Mouse (Mus musculus) kidney, embryonic 16.5 days (tissue): ENCODE measurements around the gene Fis1. TPM values are rescaled to one million over a fixed set of nuclear protein-coding genes. Genes with fewer than 3 reads are reported as not detected.
"Not testable (repeated sequence)": the region's sequence is repeated elsewhere in the genome, so short reads cannot be mapped to it uniquely, and the experiment has no call there.

ENCODE experiments used
- ATAC-seq: fragments of 200-750 bp; cut with Nextera tagmentation; 2 replicates; pipeline ENCODE4 v1.8.0; 2017; ENCODE audit warnings: moderate TSS enrichment; ENCODE audit not compliant: low FRiP score, low TSS enrichment
- H3K27ac ChIP-seq: fragments of 300-500 bp; sonication (generic); 2 replicates; pipeline ENCODE4 v1.5.1; 2014; ENCODE audit warnings: low read length
- H3K27me3 ChIP-seq: fragments of 300-500 bp; sonication (generic); 2 replicates; pipeline ENCODE4 v1.6.1; 2014; ENCODE audit warnings: low read length, control low read depth, mixed read lengths; ENCODE audit not compliant: insufficient read depth
- H3K36me3 ChIP-seq: fragments of 300-500 bp; sonication (generic); 2 replicates; pipeline ENCODE4 v1.6.1; 2014; ENCODE audit warnings: low read length, control low read depth, mixed read lengths; ENCODE audit not compliant: insufficient read depth
- H3K4me1 ChIP-seq: fragments of 300-500 bp; sonication (generic); 2 replicates; pipeline ENCODE4 v1.6.1; 2014; ENCODE audit warnings: low read length, control low read depth, mixed read lengths; ENCODE audit not compliant: insufficient read depth
- H3K4me2 ChIP-seq: fragments of 300-500 bp; sonication (generic); replicated peaks from 2 replicates; pipeline ENCODE4 v1.6.1; 2014; ENCODE audit warnings: low read depth, low read length
- H3K4me3 ChIP-seq: fragments of 300-500 bp; sonication (generic); 2 replicates; pipeline ENCODE4 v1.5.1; 2014; ENCODE audit warnings: mild to moderate bottlenecking, low read length
- H3K9ac ChIP-seq: fragments of 300-500 bp; sonication (generic); replicated peaks from 2 replicates; pipeline ENCODE4 v1.6.1; 2014; ENCODE audit warnings: low read length
- H3K9me3 ChIP-seq: fragments of 300-500 bp; sonication (generic); 2 replicates; pipeline ENCODE4 v1.6.1; 2016; ENCODE audit warnings: low read length, control low read depth
- WGBS: fragments of 180-500 bp; shearing (Covaris S2); extraction: QIAGEN DNeasy Blood & Tissue Kit; methylation state at CpG from one replicate; pipeline ENCODE4 v1.1.7; 2014; 5-methylcytosine and 5-hydroxymethylcytosine counted together
- polyA plus RNA-seq: library from polyadenylated mRNA; unstranded; fragments of >200 nt; fragmentation: Nextera tagmentation; extraction: Ambion mirVana; gene quantifications from 2 replicates; pipeline ENCODE4 v1.2.1, GENCODE M21; 2015

Fis1 gene
- polyA plus RNA-seq, 1 experiment from 2014 or later: 296 TPM

DNA sequence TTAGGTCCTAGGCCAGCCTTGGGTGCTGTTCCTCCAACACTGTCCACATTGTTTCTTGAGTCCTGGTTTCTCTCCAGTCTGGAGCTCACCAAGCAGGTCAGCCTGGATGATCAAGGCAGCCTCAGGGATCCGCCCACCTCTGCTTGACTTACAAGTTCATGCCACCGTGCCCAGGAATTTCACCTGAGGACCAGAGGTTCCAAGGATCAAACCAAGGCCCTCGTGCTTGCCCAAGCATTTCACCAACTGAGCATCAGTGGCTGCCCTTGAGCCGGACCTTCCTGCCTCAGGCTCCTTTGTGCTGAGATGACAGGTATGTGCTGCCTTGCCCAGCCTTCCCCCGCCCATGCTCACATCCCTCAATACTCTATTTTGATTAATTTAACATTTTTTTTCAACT, 15.5 kb upstream of the Fis1 start:
- Histone ChIP-seq H3K9ac (no peak overlapping the region), H3K4me2 (no peak overlapping the region), H3K27me3 (no peaks in the 10 kb centered on the region), H3K9me3 (no peaks in the 10 kb centered on the region), H3K4me3 (no peak overlapping the region), H3K36me3 (no peaks in the 10 kb centered on the region), H3K27ac (no peak overlapping the region), H3K4me1 (no peaks in the 10 kb centered on the region; the same call in 1 of the 2 replicates)
- WGBS: 71% methylated on average over 5 of the region's 5 CpGs
- no peak for ATAC-seq

DNA sequence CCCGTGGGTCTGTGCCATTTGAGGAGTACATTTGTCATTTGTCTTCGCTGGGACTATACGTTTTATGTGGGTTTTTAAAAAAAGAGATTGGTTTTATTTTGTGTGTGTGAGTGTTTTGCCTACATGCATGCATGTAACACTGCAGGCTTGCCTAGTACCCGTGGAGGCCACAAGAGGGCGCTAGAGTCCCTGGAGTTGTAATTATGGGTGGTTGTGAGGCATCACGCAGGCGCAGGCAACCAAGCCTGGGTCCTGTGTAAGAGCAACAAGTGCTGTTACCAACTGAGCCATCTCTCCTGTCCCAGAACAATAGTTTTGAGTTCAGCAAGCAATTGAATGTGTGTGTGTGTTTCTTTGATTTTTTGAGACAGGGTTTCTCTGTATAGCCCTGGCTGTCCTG, 13.8 kb upstream of the Fis1 start:
- Histone ChIP-seq H3K9ac (no peak overlapping the region), H3K36me3 (no peaks in the 10 kb centered on the region), H3K4me2 (no peak overlapping the region), H3K27me3 (no peaks in the 10 kb centered on the region), H3K27ac (no peak overlapping the region), H3K4me3 (no peak overlapping the region), H3K9me3 (no peaks in the 10 kb centered on the region), H3K4me1 (no peaks in the 10 kb centered on the region; the same call in 1 of the 2 replicates)
- 75% methylated on average over 7 of the region's 7 CpGs for WGBS
- no peak for ATAC-seq

DNA sequence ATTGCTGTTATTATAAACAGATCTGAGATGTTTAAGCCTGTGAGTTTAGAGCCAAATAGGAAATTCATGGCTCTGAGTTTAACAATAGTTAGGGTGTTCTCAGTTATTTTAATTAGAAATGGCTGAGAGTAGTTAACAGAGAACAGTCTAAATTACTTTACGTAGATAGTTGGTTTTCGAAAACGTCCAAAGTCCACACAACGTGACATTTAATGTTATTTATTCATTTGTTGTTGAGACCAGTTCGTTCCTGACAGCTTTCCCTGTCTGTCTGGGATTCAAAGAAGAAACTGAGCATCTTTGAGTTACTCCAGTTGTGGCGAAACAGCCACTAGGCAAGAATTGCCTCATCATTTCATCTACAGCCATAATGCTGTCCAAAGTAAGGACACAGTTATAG, 13.0 kb upstream of the Fis1 start:
- H3K27ac ChIP-seq, ATAC-seq, H3K27me3 ChIP-seq, H3K36me3 ChIP-seq, H3K9me3 ChIP-seq, H3K9ac ChIP-seq, H3K4me3 ChIP-seq, H3K4me1 ChIP-seq, H3K4me2 ChIP-seq: not testable (repeated sequence)
- WGBS: 84% methylated on average over 6 of the region's 6 CpGs

DNA sequence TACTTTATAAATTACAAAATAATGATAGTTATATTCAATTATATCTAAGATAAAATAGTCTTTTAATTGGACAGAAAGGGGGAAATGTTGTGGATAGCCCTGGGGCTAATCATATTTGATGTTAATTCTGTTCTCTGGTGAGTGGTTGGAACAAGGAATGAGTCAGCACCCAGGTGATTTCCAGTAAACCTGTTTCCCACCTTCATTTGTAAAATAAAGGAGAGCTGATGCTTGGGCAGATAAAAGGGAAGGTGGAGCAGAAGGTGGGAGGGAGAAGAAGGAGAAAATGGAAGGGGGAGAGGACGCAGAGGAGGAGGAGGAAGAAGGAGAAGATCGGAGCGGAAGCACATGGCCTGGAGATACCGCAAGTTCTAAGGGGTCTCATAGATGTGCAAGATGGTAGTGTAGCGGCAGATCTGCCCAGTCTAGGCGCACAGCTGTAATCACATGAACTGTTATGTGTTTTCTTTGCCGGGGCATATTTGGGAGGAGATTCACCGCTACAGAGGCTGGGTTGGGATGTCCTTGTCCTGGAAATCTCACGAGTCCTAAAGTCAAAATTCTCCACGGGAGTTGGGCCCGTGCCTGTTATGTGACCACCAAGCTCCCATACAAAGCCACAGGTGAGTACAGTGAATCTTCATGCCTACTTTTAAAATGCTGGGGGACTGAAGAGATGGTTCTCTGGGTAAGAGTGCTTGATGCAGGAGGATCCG, 12.1 kb upstream of the Fis1 start:
- no peaks in the 10 kb centered on the region for H3K36me3 ChIP-seq
- H3K27ac ChIP-seq: no peak overlapping the region
- H3K9ac ChIP-seq: no peak overlapping the region
- no peaks in the 10 kb centered on the region for H3K9me3 ChIP-seq
- no peak overlapping the region for H3K4me2 ChIP-seq
- WGBS: 83% methylated on average over 12 of the region's 12 CpGs
- no peak for ATAC-seq
- H3K4me3 ChIP-seq: no peak overlapping the region
- H3K27me3 ChIP-seq: no peaks in the 10 kb centered on the region
- H3K4me1 ChIP-seq: no peaks in the 10 kb centered on the region; the same call in 1 of the 2 replicates

DNA sequence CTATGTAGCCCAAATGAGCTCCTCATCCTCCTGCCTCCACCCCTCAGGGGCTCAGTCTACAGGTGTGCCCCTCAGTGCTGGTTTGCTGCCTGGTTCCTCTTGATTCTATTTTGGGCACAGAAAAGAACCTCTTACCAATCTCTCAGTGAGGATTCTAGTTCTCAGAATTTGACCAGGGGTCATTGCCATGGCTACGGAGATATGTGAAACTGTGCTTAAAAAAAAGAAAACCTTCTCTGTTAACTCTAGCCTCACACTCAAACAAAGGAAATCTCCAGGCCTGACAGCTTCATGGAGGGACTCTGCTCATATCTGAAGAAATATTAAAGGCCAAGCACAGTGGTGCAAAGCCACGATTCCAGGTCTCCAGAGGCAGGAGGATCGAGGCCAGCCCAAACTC, 10.3 kb upstream of the Fis1 start:
- 73% methylated on average over 3 of the region's 3 CpGs for WGBS
- Histone ChIP-seq H3K4me3 (no peak overlapping the region), H3K36me3 (no peaks in the 10 kb centered on the region), H3K4me1 (no peaks in the 10 kb centered on the region; the same call in 1 of the 2 replicates), H3K27ac (0 out of 2 replicates have a peak overlapping the region, but pooled peaks have one; percentile 20), H3K9ac (no peak overlapping the region), H3K27me3 (no peaks in the 10 kb centered on the region), H3K9me3 (no peaks in the 10 kb centered on the region), H3K4me2 (no peak overlapping the region)
- no peak for ATAC-seq

DNA sequence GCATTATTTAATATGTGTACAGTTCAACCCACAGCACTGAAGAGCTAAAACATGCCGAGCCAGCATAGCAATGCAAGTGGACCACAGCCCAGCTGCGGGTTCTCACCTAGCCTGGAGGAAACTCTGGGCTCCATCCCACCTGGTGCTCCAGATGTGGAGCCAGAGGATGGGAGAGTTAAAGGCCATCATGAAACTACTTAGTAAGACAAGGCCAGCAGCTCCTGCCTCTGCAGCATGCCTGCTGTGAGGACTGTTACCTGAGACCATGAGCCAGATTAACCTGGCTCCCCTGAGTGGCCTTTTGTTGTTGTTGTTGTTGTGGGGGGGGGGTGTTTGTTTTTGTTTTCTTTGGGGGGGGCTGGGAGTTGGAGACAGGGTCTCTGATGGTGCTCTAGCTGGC, 9.7 kb upstream of the Fis1 start:
- Histone ChIP-seq H3K4me1 (no peaks in the 10 kb centered on the region; the same call in 1 of the 2 replicates), H3K27ac (no peak overlapping the region), H3K4me2 (no peak overlapping the region), H3K9me3 (no peaks in the 10 kb centered on the region), H3K27me3 (no peaks in the 10 kb centered on the region), H3K4me3 (no peak overlapping the region), H3K9ac (no peak overlapping the region), H3K36me3 (no peaks in the 10 kb centered on the region)
- 90% methylated on average over 2 of the region's 2 CpGs for WGBS
- no peak for ATAC-seq

DNA sequence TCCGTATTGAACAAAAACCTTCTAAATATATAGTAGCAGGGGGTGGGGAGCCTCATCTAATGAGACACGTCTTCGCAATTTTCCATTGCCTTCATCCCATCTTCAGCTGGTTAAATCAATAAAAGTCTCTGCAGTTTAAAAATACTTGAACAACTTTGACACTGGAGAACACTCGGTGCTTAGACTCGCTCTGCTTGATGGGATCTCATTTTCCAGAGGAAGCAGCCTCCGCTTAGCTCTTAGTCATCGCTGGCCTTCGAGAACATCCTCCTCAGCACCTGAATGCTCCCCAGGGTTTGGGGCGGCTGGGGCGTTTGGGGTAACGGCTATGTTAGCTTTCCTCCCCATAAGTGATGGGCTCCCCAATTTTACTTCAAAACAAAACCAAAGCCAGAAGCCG, 8.0 kb upstream of the Fis1 start:
- Histone ChIP-seq H3K4me1 (no peaks in the 10 kb centered on the region; the same call in 1 of the 2 replicates), H3K9me3 (no peaks in the 10 kb centered on the region), H3K27me3 (no peaks in the 10 kb centered on the region), H3K4me2 (no peak overlapping the region), H3K36me3 (no peaks in the 10 kb centered on the region), H3K27ac (no peak overlapping the region), H3K9ac (no peak overlapping the region), H3K4me3 (no peak overlapping the region)
- no peak for ATAC-seq
- WGBS: 72% methylated on average over 12 of the region's 12 CpGs

DNA sequence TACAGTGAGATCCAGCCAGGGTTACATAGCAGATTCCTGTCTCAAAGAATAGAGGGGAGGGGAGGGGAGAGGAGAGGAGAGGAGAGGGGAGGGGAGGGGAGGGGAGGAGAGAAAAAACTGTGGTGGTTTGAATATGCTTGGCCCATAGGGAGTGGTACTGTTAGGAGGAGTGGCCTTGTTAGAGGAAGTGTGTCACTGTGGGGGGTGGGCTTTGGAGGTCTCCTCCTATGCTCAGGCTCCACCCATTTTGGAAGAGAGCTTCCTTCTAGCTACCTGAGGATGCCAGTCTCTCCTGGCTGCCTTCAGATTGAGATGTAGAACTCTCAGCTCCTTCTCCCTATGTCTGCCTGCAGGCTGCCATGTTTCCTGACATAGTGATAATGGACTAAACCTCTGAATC, 5.2 kb upstream of the Fis1 start:
- Histone ChIP-seq H3K9me3 (no peaks in the 10 kb centered on the region), H3K27me3 (no peaks in the 10 kb centered on the region), H3K4me3 (no peak overlapping the region), H3K27ac (no peak overlapping the region), H3K4me1 (peaks cover 5% of the 10 kb centered on the region; the same call in 1 of the 2 replicates), H3K36me3 (no peaks in the 10 kb centered on the region), H3K4me2 (no peak overlapping the region), H3K9ac (no peak overlapping the region)
- ATAC-seq: no peak

DNA sequence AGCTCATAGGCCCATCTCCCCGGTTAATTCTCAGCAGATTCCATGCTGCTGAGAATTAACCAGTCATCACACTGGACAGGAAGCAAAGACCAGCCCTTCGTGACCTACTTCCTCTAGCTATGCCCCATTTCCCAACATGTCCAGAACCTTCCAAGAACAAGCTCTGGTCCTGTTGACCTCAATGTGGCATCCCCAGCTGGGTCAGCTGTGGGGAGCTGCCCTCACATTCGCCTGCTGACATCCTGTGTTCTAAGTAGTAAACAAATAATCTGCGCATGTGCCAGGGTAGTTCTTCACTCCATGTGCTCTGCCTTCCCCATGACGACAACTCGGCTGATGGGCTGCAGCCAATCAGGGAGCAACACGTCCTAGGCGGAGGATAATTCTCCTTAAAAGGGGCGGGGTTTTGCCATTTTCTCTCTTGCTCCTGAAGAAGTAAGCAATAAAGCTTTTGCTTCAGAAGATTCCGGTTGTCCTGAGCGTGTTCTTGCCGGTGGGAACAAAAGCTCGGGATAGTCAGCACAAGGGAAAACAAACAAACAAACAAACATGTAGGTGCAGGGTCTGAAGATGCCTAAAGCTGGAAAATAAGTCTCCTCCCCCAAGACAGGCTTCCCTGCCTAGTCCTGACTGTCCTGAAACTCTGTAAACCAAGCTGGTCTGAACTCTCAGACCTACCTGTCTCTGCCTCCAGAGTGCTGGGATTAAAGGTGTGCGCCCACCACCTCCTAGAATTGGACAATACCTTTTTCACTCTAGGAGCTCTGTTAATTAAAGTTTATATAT, 3.3 kb upstream of the Fis1 start:
- 84% methylated on average over 14 of the region's 14 CpGs for WGBS
- not testable (repeated sequence) for H3K9ac ChIP-seq, H3K36me3 ChIP-seq

DNA sequence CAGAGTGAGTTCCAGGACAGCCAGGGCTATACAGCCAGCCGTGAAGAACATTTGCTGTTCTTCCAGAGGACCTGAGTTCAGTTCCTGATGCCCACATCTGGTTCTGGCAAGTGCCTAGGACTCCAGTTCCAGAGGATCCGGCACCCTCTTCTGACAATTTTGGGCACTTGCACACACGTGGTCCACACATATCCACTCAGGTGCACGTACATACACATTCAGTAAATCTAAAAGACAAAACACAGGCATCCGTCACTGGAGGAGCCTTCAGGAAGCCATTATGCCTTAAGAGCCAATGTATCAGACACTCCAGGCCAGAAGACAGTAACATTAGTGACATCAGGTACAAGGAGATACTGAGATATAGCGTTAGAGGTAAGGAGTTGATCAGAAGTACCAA, 2.6 kb upstream of the Fis1 start:
- Histone ChIP-seq H3K27ac (no peak overlapping the region), H3K4me1 (peaks cover 13% of the 10 kb centered on the region), H3K4me3 (no peak overlapping the region), H3K9me3 (no peaks in the 10 kb centered on the region), H3K9ac (no peak overlapping the region), H3K4me2 (no peak overlapping the region), H3K36me3 (no peaks in the 10 kb centered on the region), H3K27me3 (no peaks in the 10 kb centered on the region)
- 94% methylated on average over 6 of the region's 6 CpGs for WGBS
- no peak for ATAC-seq

More for the DNA sequence above, 3.3 kb upstream of the Fis1 start:
- not testable (repeated sequence) for H3K4me2 ChIP-seq, ATAC-seq, H3K4me3 ChIP-seq, H3K27me3 ChIP-seq, H3K9me3 ChIP-seq, H3K27ac ChIP-seq
- peaks cover 13% of the 10 kb centered on the region for H3K4me1 ChIP-seq
